Comparison of ENCODE assay signal across 12 mouse cellular contexts in the genomic region with DNA sequence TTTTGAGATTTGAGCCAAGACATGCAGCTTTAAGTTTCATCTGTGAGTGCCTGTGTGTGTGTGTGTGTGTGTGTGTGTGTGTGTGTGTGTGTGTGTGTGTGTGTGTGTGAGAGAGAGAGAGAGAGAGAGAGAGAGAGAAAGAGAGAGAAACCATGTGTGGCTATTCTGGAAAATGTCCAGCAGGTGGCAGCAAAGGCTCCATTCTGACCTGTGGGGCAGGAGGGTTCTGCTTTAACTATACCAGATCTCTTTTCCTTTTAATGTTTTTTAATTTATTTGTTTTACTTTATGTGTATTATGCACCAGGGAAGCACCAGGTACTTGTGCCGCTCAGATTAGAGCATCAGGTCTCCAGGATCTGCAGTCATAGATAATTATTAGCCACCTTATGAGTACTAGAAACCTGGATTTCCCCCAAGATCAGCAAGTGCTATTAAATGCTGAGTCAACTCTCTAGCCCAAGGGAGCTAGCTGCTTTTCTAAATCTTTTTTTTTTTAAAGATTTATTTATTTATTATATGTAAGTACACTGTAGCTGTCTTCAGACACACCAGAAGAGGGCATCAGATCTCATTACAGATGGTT. TPM values are rescaled to one million over a fixed set of nuclear protein-coding genes. Genes with fewer than 3 reads are reported as not detected.
DNase-seq lines count a peak whose midpoint lies in the region; ATAC-seq and TF ChIP-seq lines count a peak whose summit lies in the region.
"Not testable (repeated sequence)": the region's sequence is repeated elsewhere in the genome, so short reads cannot be mapped to it uniquely, and the experiment has no call there.
"Had no signal": no experiment of that assay in that cellular context is flagged by ENCODE, and none has a peak within 500 bp of the region (broad histone marks: within the 10 kb centered on the region; RNA-seq: fewer than 3 reads in every experiment).

No protein-coding gene starts in this region.

- TF ChIP-seq RAD21 in MEL (IDR thresholded peaks at IDR 0.05; ENCODE audit: low read depth, low read length), result peak; percentile 56

- not testable (repeated sequence) for TF ChIP-seq POLR2A in MEL (IDR thresholded peaks at IDR 0.05; ENCODE audit: control insufficient read depth in 1 of 2, insufficient read depth in 1 of 2, low read depth in 1 of 2, low read length in 2 of 2, poor library complexity in 1 of 2)

- not testable (repeated sequence) for H3K4me1 ChIP-seq in MEL (ENCODE audit: control insufficient read depth in 1 of 2, insufficient read depth in 2 of 2, low read length in 2 of 2); hindbrain, embryonic 11.5 days (replicated peaks; ENCODE audit: control insufficient read depth, insufficient read depth, low read length); lung, postnatal 0 days (ENCODE audit: insufficient read depth, low read depth, low read length)

- H3K9ac ChIP-seq in MEL (ENCODE audit: control insufficient read depth, low read depth, low read length, poor library complexity, severe bottlenecking); hindbrain, embryonic 11.5 days (ENCODE audit: low read depth, low read length); lung, postnatal 0 days (replicated peaks; ENCODE audit: low read depth): not testable (repeated sequence)

- DNase-seq in MEL (ENCODE audit: low read depth, low spot score), result peak; percentile 61
- peak; percentile 42 for DNase-seq in c-Kit-positive CD71-positive TER-119-negative erythroid progenitor cells, embryonic 14.5 days (ENCODE audit: low read depth)
- DNase-seq in hindbrain, embryonic 11.5 days (ENCODE audit: low spot score), result peak; percentile 58
- DNase-seq in layer of hippocampus, adult 8-10 months (ENCODE audit: low spot score in 2 of 2), result peak; percentile 9 to 13
- peak; percentile 30 for DNase-seq in lung, postnatal 0 days (ENCODE audit: low spot score)
- DNase-seq in retina, postnatal 7 days (ENCODE audit: low read depth, low spot score), result peak; percentile 38
- DNase-seq in urinary bladder, postnatal 25 days (ENCODE audit: low spot score), result peak; percentile 32

- not testable (repeated sequence) for H3K27me3 ChIP-seq in MEL (ENCODE audit: control insufficient read depth in 1 of 2, insufficient read depth in 2 of 2, low read length in 2 of 2); hindbrain, embryonic 11.5 days (ENCODE audit: control insufficient read depth, insufficient read depth, low read length); lung, postnatal 0 days (replicated peaks; ENCODE audit: insufficient read depth, low read length)

- H3K79me2 ChIP-seq in MEL (ENCODE audit: control insufficient read depth, insufficient read depth, low read length, poor library complexity), result not testable (repeated sequence)

- H3K4me2 ChIP-seq in hindbrain, embryonic 11.5 days (replicated peaks; ENCODE audit: low read depth, low read length); lung, postnatal 0 days (replicated peaks; ENCODE audit: low read depth, low read length): not testable (repeated sequence)

- TF ChIP-seq CTCF in MEL (IDR thresholded peaks at IDR 0.05 in 2 of 3, conservative IDR thresholded peaks at IDR 0.05 in 1 of 3; ENCODE audit: control insufficient read depth in 1 of 3, insufficient read depth in 1 of 3, low read depth in 2 of 3, low read length in 3 of 3, poor library complexity in 1 of 3, severe bottlenecking in 1 of 3), result peak; percentile 41 to 77 (median 63)
- peak; percentile 67 for TF ChIP-seq CTCF in lung, postnatal 0 days (IDR thresholded peaks at IDR 0.05)

- not testable (repeated sequence) for H3K9me3 ChIP-seq in MEL (replicated peaks; ENCODE audit: insufficient read depth, low read length); hindbrain, embryonic 11.5 days (ENCODE audit: control insufficient read depth, low read length); lung, postnatal 0 days (ENCODE audit: low read length)

- not testable (repeated sequence) for H3K27ac ChIP-seq in MEL (ENCODE audit: control insufficient read depth, low read depth, low read length); hindbrain, embryonic 11.5 days (ENCODE audit: low read depth, low read length); lung, postnatal 0 days (ENCODE audit: low read length)

- peak; percentile 69 for ATAC-seq in erythroblast, adult 5-6 weeks (replicated peaks; ENCODE audit: low FRiP score, poor library complexity, severe bottlenecking)
- not testable (repeated sequence) for ATAC-seq in hindbrain, embryonic 11.5 days (ENCODE audit: low FRiP score); lung, postnatal 0 days

- not testable (repeated sequence) for H3K4me3 ChIP-seq in MEL (ENCODE audit: control insufficient read depth in 1 of 2, insufficient read depth in 1 of 2, low read depth in 2 of 2, low read length in 2 of 2); hindbrain, embryonic 11.5 days (ENCODE audit: low read depth, low read length); lung, postnatal 0 days (ENCODE audit: low read depth, low read length)

- not testable (repeated sequence) for TF ChIP-seq EP300 in MEL (IDR thresholded peaks at IDR 0.05; ENCODE audit: low read depth in 1 of 2, low read length in 2 of 2); lung, postnatal 0 days (IDR thresholded peaks at IDR 0.05)

- WGBS in hindbrain, embryonic 11.5 days, result 19% methylated on average over 1 of the region's 1 CpGs
- 16% methylated on average over 1 of the region's 1 CpGs for WGBS in lung, postnatal 0 days

- H3K36me3 ChIP-seq in MEL (ENCODE audit: control insufficient read depth in 1 of 2, insufficient read depth in 2 of 2, low read length in 2 of 2); hindbrain, embryonic 11.5 days (ENCODE audit: control insufficient read depth, insufficient read depth, low read length); lung, postnatal 0 days (ENCODE audit: insufficient read depth, low read length): not testable (repeated sequence)

TF ChIP-seq in MEL, 35 proteins besides CTCF, POLR2A, EP300 and RAD21:
- TF ChIP-seq SMC3 (IDR thresholded peaks at IDR 0.05; ENCODE audit: low read depth, low read length), result peak; percentile 63
- peak; percentile 42; the same call in 1 of the 2 replicates for TF ChIP-seq ZC3H11A (IDR thresholded peaks at IDR 0.05; ENCODE audit: low read depth, low read length)

RNA-seq across cellular contexts. Expression of a gene that starts 11.6 kb away (rescaled TPM):
- not detected in 2 replicates for total RNA-seq in MEL (2012; rRNA removed)
- polyA plus RNA-seq in MEL (2012; ENCODE audit: insufficient read depth in 1 of 2, insufficient read length in 2 of 2, low read depth in 1 of 2, low replicate concordance in 2 of 2, missing spikeins in 1 of 2), result under 1 TPM in 1 of 2 experiments, not detected in 1; 0.14 TPM
- total RNA-seq in erythroblast, adult 5-6 weeks (2015; ENCODE audit: low replicate concordance), result not detected in 2 replicates
- not detected in 2 replicates for total RNA-seq in erythroblast, adult 5-6 weeks (2017; ENCODE audit: low replicate concordance)
- polyA plus RNA-seq in hindbrain, embryonic 11.5 days (2014; fragmentation: Nextera tagmentation; extraction: Ambion mirVana), result not detected in 2 replicates
- total RNA-seq in layer of hippocampus, adult 8-10 months (2022), result not detected
- not detected in 2 replicates for polyA plus RNA-seq in lung, postnatal 0 days (2015; fragmentation: Nextera tagmentation; extraction: Ambion mirVana)
- polyA plus RNA-seq: embryonic facial prominence, embryonic 12.5 days; heart, embryonic 10.5 days; limb, embryonic 13.5 days; neural tube, embryonic 14.5 days had no signal

RNA-seq across cellular contexts. Expression of a gene that starts 18.9 kb away (rescaled TPM):
- total RNA-seq in MEL (2012; rRNA removed), result not detected in 2 replicates
- polyA plus RNA-seq in MEL (2012; ENCODE audit: insufficient read depth in 1 of 2, insufficient read length in 2 of 2, low read depth in 1 of 2, low replicate concordance in 2 of 2, missing spikeins in 1 of 2), result not detected
- total RNA-seq in erythroblast, adult 5-6 weeks (2015; ENCODE audit: low replicate concordance), result not detected in 2 replicates
- total RNA-seq in erythroblast, adult 5-6 weeks (2017; ENCODE audit: low replicate concordance), result not detected in 2 replicates
- not detected in 2 replicates for polyA plus RNA-seq in hindbrain, embryonic 11.5 days (2014; fragmentation: Nextera tagmentation; extraction: Ambion mirVana)
- not detected for total RNA-seq in layer of hippocampus, adult 8-10 months (2022)
- not detected in 2 replicates for polyA plus RNA-seq in lung, postnatal 0 days (2015; fragmentation: Nextera tagmentation; extraction: Ambion mirVana)
- polyA plus RNA-seq: embryonic facial prominence, embryonic 12.5 days; heart, embryonic 10.5 days; limb, embryonic 13.5 days; neural tube, embryonic 14.5 days had no signal

RNA-seq across cellular contexts. Expression of a gene that starts 44.0 kb away (rescaled TPM):
- not detected in 2 replicates for total RNA-seq in MEL (2012; rRNA removed)
- not detected for polyA plus RNA-seq in MEL (2012; ENCODE audit: insufficient read depth in 1 of 2, insufficient read length in 2 of 2, low read depth in 1 of 2, low replicate concordance in 2 of 2, missing spikeins in 1 of 2)
- not detected in 2 replicates for total RNA-seq in erythroblast, adult 5-6 weeks (2015; ENCODE audit: low replicate concordance)
- not detected in 2 replicates for total RNA-seq in erythroblast, adult 5-6 weeks (2017; ENCODE audit: low replicate concordance)
- not detected in 2 replicates for polyA plus RNA-seq in hindbrain, embryonic 11.5 days (2014; fragmentation: Nextera tagmentation; extraction: Ambion mirVana)
- not detected for total RNA-seq in layer of hippocampus, adult 8-10 months (2022)
- polyA plus RNA-seq in lung, postnatal 0 days (2015; fragmentation: Nextera tagmentation; extraction: Ambion mirVana), result not detected in 2 replicates
- polyA plus RNA-seq: embryonic facial prominence, embryonic 12.5 days; heart, embryonic 10.5 days; limb, embryonic 13.5 days; neural tube, embryonic 14.5 days had no signal

RNA-seq across cellular contexts. Expression of a gene that starts 45.4 kb away (rescaled TPM):
- 3.4 and 3.9 TPM in 2 replicates for total RNA-seq in MEL (2012; rRNA removed)
- 1 to 10 TPM in 1 of 2 experiments, not detected in 1; 5.3 TPM for polyA plus RNA-seq in MEL (2012; ENCODE audit: insufficient read depth in 1 of 2, insufficient read length in 2 of 2, low read depth in 1 of 2, low replicate concordance in 2 of 2, missing spikeins in 1 of 2)
- not detected in 2 replicates for total RNA-seq in erythroblast, adult 5-6 weeks (2015; ENCODE audit: low replicate concordance)
- 0.09 and 0.84 TPM in 2 replicates for total RNA-seq in erythroblast, adult 5-6 weeks (2017; ENCODE audit: low replicate concordance)
- 15.1 and 16.5 TPM in 2 replicates for polyA plus RNA-seq in hindbrain, embryonic 11.5 days (2014; fragmentation: Nextera tagmentation; extraction: Ambion mirVana)
- total RNA-seq in layer of hippocampus, adult 8-10 months (2022), result 10 to 100 TPM; 15.5 to 21.1 (median 18.2) TPM
- polyA plus RNA-seq in lung, postnatal 0 days (2015; fragmentation: Nextera tagmentation; extraction: Ambion mirVana), result 4.7 and 5.5 TPM in 2 replicates

Comparison
In these comparisons a context has a peak if more than half of its experiments do, and no peak if none do; other contexts are left out.
1. DNase-seq: peak in every context shown above with its lines; median percentile 61 in MEL; 58 in hindbrain, embryonic 11.5 days; 42 in c-Kit-positive CD71-positive TER-119-negative erythroid progenitor cells, embryonic 14.5 days; 38 in retina, postnatal 7 days; 32 in urinary bladder, postnatal 25 days; 30 in lung, postnatal 0 days; 11 in layer of hippocampus, adult 8-10 months.